Mouse (Mus musculus) ES-E14 (cell line): ENCODE measurements around the gene BC048562. TPM values are rescaled to one million over a fixed set of nuclear protein-coding genes. Genes with fewer than 3 reads are reported as not detected.

Source experiments
- DNase-seq: peaks from one replicate; pipeline ENCODE4 v3.0.0-alpha.2; 2013; ENCODE audit warnings: low read depth, low spot score
- H3K27ac ChIP-seq: 2 replicates; pipeline ENCODE4 v1.5.1; 2012; ENCODE audit warnings: low read depth, mild to moderate bottlenecking, low read length, moderate library complexity, mixed read lengths; ENCODE audit not compliant: poor library complexity, insufficient read depth, severe bottlenecking
- H3K36me3 ChIP-seq: 2 replicates; pipeline ENCODE4 v1.6.1; 2012; ENCODE audit warnings: mild to moderate bottlenecking, low read length, moderate library complexity, mixed read lengths; ENCODE audit not compliant: control insufficient read depth, poor library complexity, insufficient read depth, severe bottlenecking
- H3K4me1 ChIP-seq, 2 experiments: fragments of 150-350 bp in 1 of 2; sonication (generic) in 1 of 2; 2 replicates each; pipeline ENCODE4 v1.6.1; 2012; ENCODE audit warnings: low read length in 2 of 2, mild to moderate bottlenecking in 1 of 2, mixed read lengths in 1 of 2; ENCODE audit not compliant: control insufficient read depth in 2 of 2, insufficient read depth in 2 of 2, poor library complexity in 1 of 2
- H3K4me3 ChIP-seq, 2 experiments: fragments of 150-350 bp in 1 of 2; sonication (generic) in 1 of 2; 2 replicates each; pipeline ENCODE4 v1.5.1; 2012; ENCODE audit warnings: low read length in 2 of 2, low read depth in 1 of 2, mild to moderate bottlenecking in 1 of 2, mixed read lengths in 1 of 2; ENCODE audit not compliant: insufficient read depth in 1 of 2, poor library complexity in 1 of 2, severe bottlenecking in 1 of 2
- H3K9ac ChIP-seq: 2 replicates; pipeline ENCODE4 v1.6.1; 2012; ENCODE audit warnings: low read depth, mild to moderate bottlenecking, low read length, mixed read lengths; ENCODE audit not compliant: poor library complexity, insufficient read depth, severe bottlenecking
- H3K9me3 ChIP-seq: fragments of 150-350 bp; sonication (generic); 2 replicates; pipeline ENCODE4 v1.6.1; 2012; ENCODE audit warnings: low read depth, mild to moderate bottlenecking, low read length; ENCODE audit not compliant: control insufficient read depth, insufficient read depth
- CHD2 ChIP-seq: IDR thresholded peaks from 2 replicates; pipeline ENCODE4 v1.6.1; 2014; ENCODE audit warnings: mild to moderate bottlenecking, low read depth, low read length, inconsistent platforms
- HCFC1 ChIP-seq: IDR thresholded peaks from 2 replicates; pipeline ENCODE4 v1.6.1; 2012; ENCODE audit warnings: low read length, inconsistent platforms, borderline replicate concordance; ENCODE audit not compliant: insufficient read depth
- MAFK ChIP-seq: IDR thresholded peaks from 2 replicates; pipeline ENCODE4 v1.6.1; 2014; ENCODE audit warnings: mild to moderate bottlenecking, low read depth, low read length, inconsistent platforms; ENCODE audit not compliant: insufficient read depth
- ZC3H11A ChIP-seq: IDR thresholded peaks from 2 replicates; pipeline ENCODE4 v1.6.1; 2012; ENCODE audit warnings: low read depth, mild to moderate bottlenecking, inconsistent platforms, low read length, borderline replicate concordance
- ZNF384 ChIP-seq: IDR thresholded peaks from 2 replicates; pipeline ENCODE4 v1.6.1; 2012; ENCODE audit warnings: low read depth, low read length, inconsistent platforms
- in situ Hi-C, 2 experiments: fragments of 600-800 bp; cut with MboI; formaldehyde crosslinking; loops; one replicate each; pipeline ENCODE4 v1.15.1; 2025; ENCODE audit warnings: low sequenced_read_pairs in 2 of 2, inconsistent platforms in 1 of 2; ENCODE audit not compliant: unreplicated experiment in 2 of 2
- total RNA-seq: library from RNA; depleted of rRNA; stranded (reverse); fragments of 300-350 nt; gene quantifications from 2 replicates; pipeline ENCODE4 v1.2.3, GENCODE M21; 2012

Gene BC048562
- total RNA-seq, 1 experiment = not detected

- in situ Hi-C loops = no loop called here
- Histone ChIP-seq H3K9me3 (no peaks in the 10 kb centered on the region), H3K4me1 (peaks cover 3 to 15% of the 10 kb centered on the region in 2 experiments; a peak in 3 of 4 replicates), H3K4me3 (no peak overlapping the region), H3K9ac (no peak overlapping the region), H3K36me3 (peaks cover 3% of the 10 kb centered on the region; the same call in 1 of the 2 replicates), H3K27ac (no peak overlapping the region)
- no peak for DNase-seq
- TF ChIP-seq CHD2 (no peak), MAFK (no peak)
Observed at GRCm38 (mm10) chr9:108485301-108485875, 49.1 kb downstream of the BC048562 start.

GRCm38 (mm10) chr9:108486973-108487530 lies 50.8 kb downstream of the BC048562 start:
- TF ChIP-seq CHD2 (no peak), ZC3H11A (no peak), MAFK (no peak), ZNF384 (no peak), HCFC1 (no peak)
- Histone ChIP-seq H3K36me3 (peaks cover 5% of the 10 kb centered on the region; the same call in 1 of the 2 replicates), H3K4me3 (no peak overlapping the region), H3K9ac (no peak overlapping the region), H3K9me3 (no peaks in the 10 kb centered on the region), H3K27ac (no peak overlapping the region), H3K4me1 (peaks cover 3 to 14% of the 10 kb centered on the region in 2 experiments; a peak in 3 of 4 replicates)
- in situ Hi-C loops = no loop called here
- no peak for DNase-seq

GRCm38 (mm10) chr9:108488403-108488802 lies 52.1 kb downstream of the BC048562 start:
- no peaks in the 10 kb centered on the region for H3K9me3 ChIP-seq
- 0 out of 2 replicates have a peak overlapping the region, but pooled peaks have one; percentile 1 for H3K9ac ChIP-seq
- H3K4me3 ChIP-seq = peak overlapping the region; percentile 14 to 18; a peak in 2 of 4 replicates
- in situ Hi-C loops = no loop called here
- peaks cover 12% of the 10 kb centered on the region for H3K36me3 ChIP-seq
- no peak overlapping the region for H3K27ac ChIP-seq
- DNase-seq = no peak
- peaks cover 3 to 14% of the 10 kb centered on the region in 2 experiments; a peak in 3 of 4 replicates for H3K4me1 ChIP-seq
- no peak for TF ChIP-seq ZC3H11A

GRCm38 (mm10) chr9:108489215-108489614 lies 52.9 kb downstream of the BC048562 start:
- no peaks in the 10 kb centered on the region for H3K9me3 ChIP-seq
- no peak overlapping the region for H3K27ac ChIP-seq
- DNase-seq = no peak
- H3K4me1 ChIP-seq = peaks cover 3 to 14% of the 10 kb centered on the region in 2 experiments; a peak in 3 of 4 replicates
- H3K9ac ChIP-seq = peak overlapping the region; percentile 38; the same call in 1 of the 2 replicates
- H3K4me3 ChIP-seq = peak overlapping the region; percentile 5 to 13; a peak in 1 of 4 replicates
- TF ChIP-seq ZNF384 (no peak), CHD2 (no peak), ZC3H11A (no peak), HCFC1 (no peak), MAFK (no peak)
- in situ Hi-C loops = no loop called here
- H3K36me3 ChIP-seq = peaks cover 19% of the 10 kb centered on the region
